Mouse (Mus musculus) adipocyte (in vitro differentiated cells): ENCODE data around the gene Mrpl11.
A peak's percentile ranks its signal among the peaks of the same experiment; 100 is the strongest.
"Not testable (repeated sequence)": the region's sequence is repeated elsewhere in the genome, so short reads cannot be mapped to it uniquely, and the experiment has no call there.

Source experiments
- DNase-seq: peaks from one replicate; pipeline ENCODE4 v3.0.0-alpha.2; 2016; ENCODE audit warnings: low spot score

The Mrpl11 gene

DNA sequence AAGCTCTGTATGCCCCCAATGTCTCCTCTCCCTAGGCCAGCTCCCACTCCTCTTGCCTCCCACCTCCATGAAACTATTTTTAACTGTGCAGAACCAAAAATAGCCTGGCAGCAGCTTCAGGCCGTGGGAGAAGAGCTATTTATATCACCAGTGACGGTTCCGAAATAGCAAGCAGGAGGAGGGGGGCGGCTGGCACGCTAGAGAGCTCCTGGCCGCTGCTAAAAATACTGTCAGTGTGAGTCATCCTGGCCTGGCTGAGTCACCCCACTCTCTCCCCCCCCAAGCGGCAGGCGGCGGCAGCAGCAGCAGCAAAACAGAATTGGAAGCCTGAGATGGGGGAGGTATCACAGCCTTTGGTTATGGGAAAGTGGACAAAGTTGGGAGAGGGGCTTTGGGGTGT is 31.0 kb downstream of the Mrpl11 start:
- peak; percentile 95 for DNase-seq

DNA sequence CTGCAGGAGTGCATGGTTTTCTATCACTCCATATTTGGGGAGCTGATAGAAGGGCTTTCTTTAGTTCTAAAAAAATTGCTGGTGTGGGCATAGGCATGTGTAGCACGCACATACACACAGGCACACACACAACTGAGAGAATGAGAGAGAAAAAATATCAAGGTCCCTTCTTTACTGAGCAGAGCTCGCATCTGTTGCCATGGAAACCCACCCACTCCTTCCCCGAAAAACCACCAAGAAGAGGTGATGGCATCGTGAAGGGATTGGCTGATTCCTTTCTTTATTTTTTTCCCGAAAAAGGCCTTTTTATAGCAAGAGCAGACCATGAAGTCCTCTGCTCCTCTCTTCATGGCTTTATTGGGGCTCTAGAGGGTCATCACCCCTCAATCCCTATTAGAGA is 32.1 kb downstream of the Mrpl11 start:
- no peak for DNase-seq

DNA sequence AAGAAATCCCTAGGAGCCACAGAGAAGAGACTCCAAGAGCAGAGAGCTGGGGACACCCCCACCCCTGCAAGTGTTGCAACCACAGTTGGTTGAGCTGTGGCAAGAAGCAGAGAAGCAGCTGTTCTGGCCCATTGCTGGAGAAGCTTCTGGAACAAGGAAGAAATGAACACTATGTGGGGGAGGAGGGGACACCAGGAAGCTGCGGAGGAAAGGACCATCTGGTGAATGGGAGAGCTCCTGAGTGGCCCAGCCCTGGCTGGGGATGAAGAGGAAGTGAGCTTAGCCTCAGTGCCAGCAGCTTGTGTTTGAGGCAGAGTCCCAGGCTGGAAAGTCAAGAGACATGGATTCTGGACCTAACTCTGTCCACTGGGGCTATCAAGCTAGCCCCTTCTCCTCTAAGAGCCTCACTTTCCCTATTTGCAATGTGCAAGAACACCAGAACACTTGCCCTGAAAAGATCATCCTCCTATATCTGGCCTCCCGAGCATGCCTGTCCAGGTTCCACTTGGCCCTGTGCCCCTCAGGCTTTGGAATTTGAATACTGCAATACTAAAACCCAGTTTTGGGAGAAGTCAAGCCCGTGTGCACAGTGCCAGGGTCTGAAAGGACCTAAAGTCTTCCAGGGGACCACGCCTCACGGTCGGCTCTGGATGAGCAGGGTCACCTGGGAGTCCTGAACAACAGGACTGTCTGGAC is 37.6 kb downstream of the Mrpl11 start:
- DNase-seq, result peak; percentile 53

DNA sequence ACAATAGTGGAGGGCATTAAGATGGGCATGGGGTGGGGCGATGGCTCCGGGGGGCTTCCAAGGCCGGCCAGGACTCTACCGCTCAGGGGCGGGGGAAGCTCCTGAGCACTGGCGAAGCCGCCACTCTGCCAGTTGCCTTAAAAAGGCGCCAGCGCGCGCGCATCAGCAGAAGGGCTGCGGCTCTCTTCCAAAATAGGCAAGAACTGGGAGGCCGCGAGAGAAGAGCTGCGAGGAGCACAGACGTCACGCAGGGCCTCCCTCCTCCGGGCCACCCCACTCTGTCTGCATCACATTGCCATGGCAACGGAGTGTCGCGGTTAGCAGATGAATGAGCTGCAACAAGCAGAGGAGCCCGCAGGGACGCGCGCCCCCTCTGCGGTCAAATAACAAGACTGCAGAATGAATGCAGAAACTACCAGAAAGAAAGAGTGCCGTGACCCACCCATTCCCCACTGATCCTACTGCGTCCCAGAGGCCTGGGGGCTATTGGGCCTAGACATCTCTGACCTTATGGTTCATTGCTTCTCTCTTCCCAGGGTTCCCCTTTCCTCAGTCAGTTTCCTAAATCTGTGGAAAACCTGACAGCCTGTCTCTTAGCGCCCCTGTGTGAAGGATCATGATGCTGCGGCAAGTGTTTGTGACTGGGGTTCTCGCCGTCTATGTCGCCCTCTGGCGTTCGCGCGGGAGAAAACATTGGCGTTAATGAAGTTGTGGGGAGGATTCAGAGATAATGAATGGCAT is 39.9 kb downstream of the Mrpl11 start:
- peak; percentile 86 for DNase-seq

DNA sequence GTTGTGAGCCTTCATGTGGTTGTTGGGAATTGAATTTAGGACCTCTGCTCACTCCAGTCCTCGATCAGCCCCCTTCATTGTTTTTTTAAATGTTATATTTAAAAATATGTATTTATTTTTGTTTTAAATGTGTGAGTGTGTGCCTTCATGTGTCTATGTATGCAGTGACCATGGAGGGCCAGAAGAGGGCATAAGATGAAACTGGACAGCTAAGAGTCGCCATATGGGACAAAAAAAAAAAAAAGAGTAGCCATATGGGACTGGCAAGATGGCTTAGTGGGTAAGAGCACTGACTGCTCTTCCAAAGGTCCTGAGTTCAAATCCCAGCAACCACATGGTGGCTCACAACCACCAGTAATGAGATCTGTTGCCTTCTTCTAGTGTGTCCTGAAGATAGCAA is 41.7 kb downstream of the Mrpl11 start:
- DNase-seq, result not testable (repeated sequence)

DNA sequence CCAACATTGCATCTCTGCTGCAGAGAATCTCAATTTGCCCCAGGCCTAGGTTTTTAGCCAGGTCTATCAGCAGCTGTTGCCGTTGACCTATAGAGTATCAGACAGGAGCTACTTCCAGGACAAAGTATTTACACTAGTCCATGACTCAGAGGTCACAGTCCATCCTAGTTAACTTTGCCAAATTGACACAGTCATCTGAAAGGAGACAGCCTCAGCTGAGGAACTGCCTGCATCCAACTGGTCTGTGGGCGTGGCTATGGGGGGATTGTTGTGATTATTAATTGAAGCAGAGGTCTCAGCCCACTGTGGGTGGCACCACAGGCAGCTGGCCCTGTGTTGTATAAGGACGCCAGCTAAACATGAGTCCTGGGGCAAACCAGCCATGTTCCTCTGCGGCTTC is 43.0 kb downstream of the Mrpl11 start:
- DNase-seq, result peak; percentile 34

DNA sequence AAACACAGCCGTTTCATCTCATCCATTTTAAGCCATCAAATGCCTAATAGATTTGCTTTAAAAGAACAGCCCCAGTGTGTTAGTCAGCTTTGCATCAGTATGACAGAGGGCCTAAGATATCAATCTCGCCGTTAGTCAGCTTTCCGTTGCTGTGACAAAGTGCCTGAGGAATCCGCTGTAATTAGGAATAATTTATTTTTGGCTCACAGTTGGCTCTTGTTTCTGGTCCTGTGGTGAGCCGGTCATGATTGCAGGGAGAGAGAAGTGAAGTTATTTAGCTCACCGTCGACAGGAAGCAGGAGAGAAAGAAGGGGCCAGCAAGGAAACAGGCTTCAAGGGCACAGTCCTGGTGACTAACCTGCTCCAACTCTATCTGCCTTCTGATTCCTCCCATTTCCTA is 51.2 kb downstream of the Mrpl11 start:
- no peak for DNase-seq

DNA sequence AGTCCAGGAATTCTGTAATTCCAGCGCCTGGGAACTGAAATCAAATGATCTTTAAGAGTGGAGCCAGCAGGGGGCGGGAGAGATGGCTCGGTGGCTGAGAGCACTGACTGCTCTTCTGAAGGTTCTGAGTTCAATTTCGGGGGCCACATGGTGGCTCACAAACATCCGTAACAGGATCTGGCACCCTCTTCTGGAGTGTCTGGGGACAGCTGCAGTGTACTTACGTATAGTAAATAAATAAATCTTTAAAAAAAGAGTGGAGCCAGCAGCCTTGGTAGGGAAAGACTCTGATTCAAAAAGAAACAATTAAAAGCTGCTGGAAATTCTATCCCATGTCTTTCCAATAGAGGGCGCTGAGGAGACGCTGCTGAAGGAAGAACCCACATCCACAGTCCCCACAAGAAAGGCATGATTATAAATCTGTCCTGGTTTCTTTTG is 53.0 kb downstream of the Mrpl11 start:
- peak; percentile 70 for DNase-seq

DNA sequence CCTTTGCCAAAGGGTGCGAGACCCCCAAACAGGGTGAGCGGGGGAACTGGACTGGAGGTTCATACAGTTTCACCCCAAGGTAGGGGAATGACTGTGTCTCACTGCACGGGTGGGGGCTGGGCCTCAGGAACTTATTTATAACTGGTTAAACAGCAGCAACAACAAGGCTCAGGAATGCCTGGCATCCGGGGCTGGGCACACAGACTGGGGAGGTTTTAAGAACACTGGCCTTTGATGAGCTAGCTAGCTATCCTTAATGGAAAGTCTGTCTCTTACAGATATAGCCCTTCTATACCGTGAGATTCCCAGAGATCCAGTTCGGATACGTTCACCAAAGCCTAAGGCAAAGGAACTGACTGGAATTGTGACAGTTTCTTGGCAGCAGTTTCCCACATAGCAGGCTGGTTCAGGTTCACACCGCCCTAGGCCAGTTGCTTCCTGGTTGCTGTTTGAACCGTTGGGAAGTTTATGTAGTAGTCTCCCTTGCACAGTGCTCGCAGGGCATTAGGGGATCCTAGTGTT is 54.3 kb downstream of the Mrpl11 start:
- peak; percentile 61 for DNase-seq
